Mouse (Mus musculus) hindbrain, embryonic 14.5 days (tissue): ENCODE measurements at regions not wholly inside any gene's neighbourhood (a gene's known extent, or its start where the extent isn't known, plus 50 kb on each side); places are given as distances from the start of the nearest gene placed in this dataset.
A peak's percentile ranks its signal among the peaks of the same experiment; 100 is the strongest.

ENCODE experiments used
- ATAC-seq: fragments of 200-750 bp; cut with Nextera tagmentation; 2 replicates; pipeline ENCODE4 v1.8.0; 2017; ENCODE audit warnings: moderate number of reproducible peaks, mild to moderate bottlenecking, moderate TSS enrichment, moderate library complexity; ENCODE audit not compliant: low FRiP score
- DNase-seq: peaks from one replicate; pipeline ENCODE4 v3.0.0-alpha.2; 2015; ENCODE audit warnings: low spot score
- H3K27ac ChIP-seq: fragments of 300-500 bp; sonication (generic); 2 replicates; pipeline ENCODE4 v1.5.1; 2014; ENCODE audit warnings: mild to moderate bottlenecking, moderate library complexity
- H3K27me3 ChIP-seq: fragments of 300-500 bp; sonication (generic); 2 replicates; pipeline ENCODE4 v1.6.1; 2014; ENCODE audit warnings: mild to moderate bottlenecking, low read length, mixed read lengths; ENCODE audit not compliant: control insufficient read depth, insufficient read depth
- H3K36me3 ChIP-seq: fragments of 300-500 bp; sonication (generic); replicated peaks from 2 replicates; pipeline ENCODE4 v1.6.1; 2014; ENCODE audit not compliant: control insufficient read depth, insufficient read depth
- H3K4me1 ChIP-seq: fragments of 300-500 bp; sonication (generic); replicated peaks from 2 replicates; pipeline ENCODE4 v1.6.1; 2014; ENCODE audit warnings: antibody characterized with exemption, low read length, mixed read lengths; ENCODE audit not compliant: control insufficient read depth, insufficient read depth
- H3K4me2 ChIP-seq: fragments of 300-500 bp; sonication (generic); replicated peaks from 2 replicates; pipeline ENCODE4 v1.6.1; 2014; ENCODE audit warnings: mild to moderate bottlenecking, moderate library complexity
- H3K4me3 ChIP-seq: fragments of 300-500 bp; sonication (generic); replicated peaks from 2 replicates; pipeline ENCODE4 v1.5.1; 2014; ENCODE audit warnings: mild to moderate bottlenecking, low read length
- H3K9ac ChIP-seq: fragments of 300-500 bp; sonication (generic); 2 replicates; pipeline ENCODE4 v1.6.1; 2014
- H3K9me3 ChIP-seq: fragments of 300-500 bp; sonication (generic); 2 replicates; pipeline ENCODE4 v1.6.1; 2016; ENCODE audit warnings: low read length; ENCODE audit not compliant: control insufficient read depth
- WGBS: fragments of 180-500 bp; shearing (Covaris S2); extraction: QIAGEN DNeasy Blood & Tissue Kit; methylation state at CpG from one replicate; pipeline ENCODE4 v1.1.7; 2014; 5-methylcytosine and 5-hydroxymethylcytosine counted together

GRCm38 (mm10) chr2:115211191-115211590, 370.3 kb upstream of the BC052040 start:
- no peak for DNase-seq

GRCm38 (mm10) chr2:115213181-115213970, 368.1 kb upstream of the BC052040 start:
- no peak overlapping the region for H3K4me3 ChIP-seq
- WGBS, result 28% methylated on average over 18 of the region's 18 CpGs
- no peaks in the 10 kb centered on the region for H3K9me3 ChIP-seq
- no peak for DNase-seq
- peak overlapping the region; percentile 13; the same call in 1 of the 2 replicates for H3K4me2 ChIP-seq
- no peaks in the 10 kb centered on the region for H3K4me1 ChIP-seq
- H3K36me3 ChIP-seq, result no peaks in the 10 kb centered on the region
- H3K27me3 ChIP-seq, result no peaks in the 10 kb centered on the region
- H3K9ac ChIP-seq, result no peak overlapping the region
- H3K27ac ChIP-seq, result no peak overlapping the region
- no peak for ATAC-seq

More at GRCm38 (mm10) chr2:115211191-115211590, 370.3 kb upstream of the BC052040 start:
- no peak overlapping the region for H3K9ac ChIP-seq
- 0 out of 2 replicates have a peak, but pooled peaks cover 7% of the 10 kb centered on the region for H3K9me3 ChIP-seq
- no peak overlapping the region for H3K4me3 ChIP-seq
- H3K27me3 ChIP-seq, result no peaks in the 10 kb centered on the region
- no peaks in the 10 kb centered on the region for H3K4me1 ChIP-seq
- no peak for ATAC-seq
- H3K27ac ChIP-seq, result no peak overlapping the region
- H3K36me3 ChIP-seq, result no peaks in the 10 kb centered on the region
- no peak overlapping the region for H3K4me2 ChIP-seq

- no peak for ATAC-seq
- Histone ChIP-seq H3K36me3 (no peaks in the 10 kb centered on the region), H3K4me2 (no peak overlapping the region), H3K4me3 (no peak overlapping the region), H3K27ac (no peak overlapping the region), H3K9me3 (no peaks in the 10 kb centered on the region), H3K27me3 (no peaks in the 10 kb centered on the region), H3K4me1 (no peaks in the 10 kb centered on the region), H3K9ac (no peak overlapping the region)
- DNase-seq, result no peak
- WGBS, result 76% methylated on average over 6 of the region's 6 CpGs
Observed at GRCm38 (mm10) chr2:115214292-115214691, 367.2 kb upstream of the BC052040 start.

DNA sequence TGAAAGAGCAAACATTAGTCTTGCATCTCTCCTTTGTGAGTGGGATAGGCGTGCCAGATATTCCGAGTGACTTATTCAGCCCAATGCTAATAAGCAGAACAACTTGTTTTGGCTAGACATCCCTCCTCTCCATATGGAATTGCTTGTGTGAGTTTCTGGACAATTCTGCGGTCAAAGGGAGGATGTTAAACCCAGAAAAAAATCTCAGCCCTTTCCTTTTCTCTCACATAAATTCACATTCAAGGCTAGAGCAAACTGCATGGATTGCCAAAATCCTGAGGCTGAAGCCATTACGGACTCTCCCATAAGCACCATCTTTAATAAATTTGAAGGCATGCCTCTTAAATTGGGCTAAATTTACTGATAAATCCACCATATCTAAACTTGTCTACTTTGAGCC, 351.5 kb upstream of the BC052040 start:
- no peaks in the 10 kb centered on the region for H3K4me1 ChIP-seq
- ATAC-seq, result no peak
- no peak overlapping the region for H3K9ac ChIP-seq
- no peak for DNase-seq
- no peak overlapping the region for H3K27ac ChIP-seq
- H3K27me3 ChIP-seq, result no peaks in the 10 kb centered on the region
- no peak overlapping the region for H3K4me2 ChIP-seq
- H3K9me3 ChIP-seq, result 0 out of 2 replicates have a peak, but pooled peaks cover 9% of the 10 kb centered on the region
- no peak overlapping the region for H3K4me3 ChIP-seq
- WGBS, result 76% methylated on average over 4 of the region's 4 CpGs
- H3K36me3 ChIP-seq, result no peaks in the 10 kb centered on the region

DNA sequence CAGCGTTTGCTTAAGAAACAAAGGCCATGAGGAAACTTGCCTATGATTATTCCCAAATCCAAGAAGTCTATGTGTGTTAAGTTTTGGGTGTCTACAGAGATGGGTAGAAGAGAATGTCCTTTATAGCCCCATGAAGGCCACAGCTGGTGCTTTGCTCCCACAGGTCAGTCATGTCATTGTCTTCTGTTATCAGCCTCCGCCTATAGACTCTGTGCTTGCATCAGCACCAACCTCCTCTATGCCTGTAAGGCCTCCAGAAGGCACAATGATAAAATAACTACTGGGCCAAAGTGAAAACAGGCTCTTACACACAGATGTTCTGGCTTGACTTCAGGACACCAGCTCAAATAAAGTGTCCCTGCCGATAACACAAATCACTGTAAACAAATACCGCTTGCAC, 333.8 kb upstream of the BC052040 start:
- WGBS, result 88% methylated on average over 4 of the region's 4 CpGs
- no peak overlapping the region for H3K4me2 ChIP-seq

DNA sequence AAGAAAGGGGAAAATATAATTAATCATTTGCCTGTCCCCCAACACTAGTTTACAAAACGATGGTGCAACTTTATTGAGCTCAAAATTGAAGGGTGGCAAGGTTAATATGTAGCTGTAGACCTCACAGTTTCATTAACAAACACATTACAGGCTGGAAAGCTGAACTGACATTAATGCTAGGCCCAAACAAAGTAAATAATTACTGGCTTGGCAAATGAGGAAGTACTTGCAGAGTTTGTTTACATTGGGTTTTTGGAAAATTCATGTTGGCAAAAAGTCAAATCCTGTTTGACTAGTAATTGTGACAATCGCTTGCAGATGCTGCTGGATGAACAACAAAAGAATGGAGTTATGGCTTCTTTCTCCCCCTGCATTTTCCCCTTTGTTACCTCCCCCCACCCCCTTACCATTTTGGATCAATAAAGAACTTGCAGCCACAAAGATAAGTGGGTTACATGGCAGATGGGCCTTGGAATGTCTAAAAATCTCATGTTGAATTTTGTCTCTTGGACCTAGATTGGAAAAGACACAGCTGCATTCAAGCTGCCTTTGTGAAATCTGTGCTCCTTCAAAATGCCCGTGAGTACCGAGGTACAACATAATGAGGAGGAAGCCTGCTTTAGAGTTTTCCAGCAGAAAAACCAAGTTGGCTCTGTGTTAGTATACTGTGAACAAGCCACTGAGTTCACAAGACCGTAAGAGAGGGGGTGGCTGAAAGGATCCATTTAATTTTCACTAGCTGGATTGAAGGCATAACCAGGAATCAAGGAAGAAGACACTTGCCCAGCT, 331.3 kb upstream of the BC052040 start:
- no peak for DNase-seq
- WGBS, result 54% methylated on average over 5 of the region's 5 CpGs
- Histone ChIP-seq H3K36me3 (no peaks in the 10 kb centered on the region), H3K4me1 (no peaks in the 10 kb centered on the region), H3K4me3 (no peak overlapping the region), H3K27ac (no peak overlapping the region), H3K27me3 (no peaks in the 10 kb centered on the region), H3K9ac (no peak overlapping the region), H3K4me2 (no peak overlapping the region), H3K9me3 (no peaks in the 10 kb centered on the region)
- no peak for ATAC-seq

More for the DNA sequence above, 333.8 kb upstream of the BC052040 start:
- Histone ChIP-seq H3K9me3 (no peaks in the 10 kb centered on the region), H3K36me3 (no peaks in the 10 kb centered on the region), H3K27ac (no peak overlapping the region), H3K9ac (no peak overlapping the region), H3K4me1 (no peaks in the 10 kb centered on the region), H3K27me3 (no peaks in the 10 kb centered on the region), H3K4me3 (no peak overlapping the region)
- DNase-seq, result no peak
- no peak for ATAC-seq

- DNase-seq, result no peak
- no peaks in the 10 kb centered on the region for H3K9me3 ChIP-seq
- no peak overlapping the region for H3K9ac ChIP-seq
- no peak overlapping the region for H3K4me3 ChIP-seq
- H3K27me3 ChIP-seq, result no peaks in the 10 kb centered on the region
- WGBS, result 44% methylated on average over 2 of the region's 2 CpGs
- H3K36me3 ChIP-seq, result no peaks in the 10 kb centered on the region
- no peak overlapping the region for H3K27ac ChIP-seq
- H3K4me1 ChIP-seq, result no peaks in the 10 kb centered on the region
- no peak for ATAC-seq
- no peak overlapping the region for H3K4me2 ChIP-seq
Observed at GRCm38 (mm10) chr2:115257391-115257790, 324.1 kb upstream of the BC052040 start.

DNA sequence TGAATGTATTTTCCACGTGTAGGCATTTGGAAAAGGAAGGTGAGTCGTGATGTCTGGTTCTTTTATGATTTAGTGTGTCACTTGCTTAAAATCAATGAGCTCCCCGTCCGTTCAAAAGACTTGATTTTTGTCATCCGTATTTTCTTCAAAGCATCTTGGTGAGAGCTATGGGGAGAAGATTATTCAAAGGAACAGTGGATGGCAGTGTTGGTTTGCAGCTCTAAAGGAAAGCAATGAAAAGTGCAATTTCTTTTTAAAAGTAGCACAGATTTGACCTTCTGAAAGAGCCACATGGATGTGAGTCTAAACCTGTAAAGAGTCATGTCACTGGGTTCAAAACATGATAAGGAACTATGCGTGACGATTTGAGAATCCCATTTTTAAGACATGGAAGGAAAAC, 313.3 kb upstream of the BC052040 start:
- Histone ChIP-seq H3K36me3 (no peaks in the 10 kb centered on the region), H3K27ac (no peak overlapping the region), H3K9me3 (no peaks in the 10 kb centered on the region), H3K4me3 (no peak overlapping the region), H3K4me2 (no peak overlapping the region), H3K9ac (no peak overlapping the region), H3K27me3 (no peaks in the 10 kb centered on the region), H3K4me1 (no peaks in the 10 kb centered on the region)
- ATAC-seq (no peak), DNase-seq (no peak)
- WGBS, result 80% methylated on average over 7 of the region's 7 CpGs

- Histone ChIP-seq H3K4me3 (no peak overlapping the region), H3K9me3 (no peaks in the 10 kb centered on the region), H3K9ac (no peak overlapping the region), H3K4me1 (no peaks in the 10 kb centered on the region), H3K36me3 (no peaks in the 10 kb centered on the region), H3K27ac (no peak overlapping the region), H3K4me2 (no peak overlapping the region), H3K27me3 (no peaks in the 10 kb centered on the region)
- WGBS, result 52% methylated on average over 4 of the region's 4 CpGs
- no peak for DNase-seq
- ATAC-seq, result no peak
Observed at GRCm38 (mm10) chr2:115277421-115277820, 304.1 kb upstream of the BC052040 start.
